Mouse (Mus musculus): ENCODE measurements around the gene Exd2.

DNA sequence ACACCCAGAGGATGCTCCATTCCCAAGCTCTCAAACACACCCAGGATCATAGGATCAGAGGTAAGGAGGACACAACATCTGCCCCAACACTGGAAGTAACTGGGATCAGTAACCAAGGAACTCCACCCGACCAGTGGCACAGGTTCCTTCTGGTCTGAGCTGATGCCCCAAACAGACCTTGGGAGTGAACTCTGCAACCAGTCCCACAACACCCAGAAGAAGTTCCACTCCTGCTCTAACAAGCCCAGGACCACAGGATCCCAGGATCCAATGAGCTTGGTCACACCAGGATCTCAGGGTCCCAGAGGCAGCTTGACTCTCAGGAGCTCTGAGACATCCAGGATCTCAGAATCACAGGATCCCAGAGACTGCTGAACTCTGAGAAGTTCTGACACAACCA, 9.4 kb upstream of the Exd2 start:
- TF ChIP-seq POLR2A (IDR thresholded peaks at IDR 0.05; ENCODE audit: insufficient read depth, low read depth, low read length) (no peak), CTCF (IDR thresholded peaks at IDR 0.05) (no peak), EP300 (IDR thresholded peaks at IDR 0.05; ENCODE audit: insufficient read depth, low read depth, low read length) (no peak)
